Mouse (Mus musculus) cerebellum, adult 2 months (tissue): Measurements from ENCODE around the gene Rab10.

Experiments used
- CTCF ChIP-seq: fragments of 200-500 bp; IDR thresholded peaks from 2 replicates; pipeline ENCODE4 v1.5.1; 2011; ENCODE audit warnings: low read depth, mild to moderate bottlenecking, control low read depth, low read length, moderate library complexity, borderline replicate concordance; ENCODE audit not compliant: insufficient read depth
- POLR2A ChIP-seq: fragments of 200-500 bp; IDR thresholded peaks from 2 replicates; pipeline ENCODE4 v1.6.1; 2011; ENCODE audit warnings: low read length, control low read depth, borderline replicate concordance; ENCODE audit not compliant: insufficient read depth

DNA sequence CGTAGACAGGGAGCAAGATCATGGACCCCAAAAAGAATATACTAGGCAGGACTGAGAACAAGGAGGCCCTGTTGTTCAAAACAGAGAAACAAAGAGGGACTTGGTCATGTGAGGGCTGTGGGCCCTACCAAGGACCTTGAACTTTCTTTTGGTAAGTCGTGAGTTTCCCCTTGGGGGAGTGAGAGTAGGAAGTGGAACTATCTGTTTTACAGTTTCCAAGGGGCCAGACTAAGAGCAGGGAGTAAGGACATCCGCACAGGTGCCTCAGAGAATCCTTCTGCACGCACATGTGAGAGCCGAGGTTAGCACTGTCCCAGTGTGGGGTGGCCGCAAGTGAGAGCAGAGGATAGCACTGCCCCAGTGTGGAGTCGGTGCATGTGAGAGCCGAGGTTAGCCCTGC, 45.3 kb upstream of the Rab10 start:
- TF ChIP-seq CTCF (no peak), POLR2A (no peak)
